Mouse (Mus musculus): ENCODE measurements around the gene Cdh18. TPM values are rescaled to one million over a fixed set of nuclear protein-coding genes. Genes with fewer than 3 reads are reported as not detected.

The Cdh18 gene
- total RNA-seq, 2 experiments from 2014 or later: 6.5 to 8.7 TPM

- DNase-seq (ENCODE audit: low spot score in 2 of 2): no peak
Measured at GRCm38 (mm10) chr15:23430021-23430420, 881.2 kb downstream of the Cdh18 start.

GRCm38 (mm10) chr15:23448542-23448941 lies 899.7 kb downstream of the Cdh18 start:
- no peak for DNase-seq (ENCODE audit: low spot score in 2 of 2)

DNA sequence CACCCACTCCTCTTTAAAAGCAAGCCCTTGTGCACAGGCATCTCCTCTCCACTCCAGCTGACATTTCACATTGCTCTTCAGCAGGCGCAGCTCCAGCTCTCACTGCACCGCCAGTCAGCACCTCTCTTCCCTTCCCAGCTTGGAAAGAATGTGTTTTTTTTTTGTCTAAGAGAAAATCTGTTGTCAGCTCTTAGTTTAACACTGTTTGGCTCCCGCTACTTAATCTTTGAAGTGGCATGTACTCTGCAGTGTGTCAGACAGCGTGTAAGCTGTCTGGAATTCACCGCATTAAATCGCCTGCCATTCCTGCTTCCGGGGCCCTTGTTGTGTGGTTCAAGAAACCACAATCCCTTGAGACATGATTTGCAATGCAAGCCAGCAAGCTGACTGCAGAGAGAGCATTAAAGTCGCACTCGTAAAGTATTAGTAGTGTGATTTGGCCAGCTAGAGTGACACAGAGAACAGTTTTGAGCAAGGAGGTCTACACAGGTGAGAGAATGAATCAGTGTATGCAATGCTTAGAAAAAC lies 903.3 kb downstream of the Cdh18 start:
- DNase-seq (ENCODE audit: low spot score in 2 of 2): no peak

- no peak for DNase-seq (ENCODE audit: low spot score in 2 of 2)
Measured at GRCm38 (mm10) chr15:23453331-23453730, 904.5 kb downstream of the Cdh18 start.

GRCm38 (mm10) chr15:23455344-23455743 lies 906.5 kb downstream of the Cdh18 start:
- no peak for DNase-seq (ENCODE audit: low spot score in 2 of 2)

GRCm38 (mm10) chr15:23457401-23457800 lies 908.6 kb downstream of the Cdh18 start:
- DNase-seq (ENCODE audit: low spot score in 2 of 2): no peak

DNA sequence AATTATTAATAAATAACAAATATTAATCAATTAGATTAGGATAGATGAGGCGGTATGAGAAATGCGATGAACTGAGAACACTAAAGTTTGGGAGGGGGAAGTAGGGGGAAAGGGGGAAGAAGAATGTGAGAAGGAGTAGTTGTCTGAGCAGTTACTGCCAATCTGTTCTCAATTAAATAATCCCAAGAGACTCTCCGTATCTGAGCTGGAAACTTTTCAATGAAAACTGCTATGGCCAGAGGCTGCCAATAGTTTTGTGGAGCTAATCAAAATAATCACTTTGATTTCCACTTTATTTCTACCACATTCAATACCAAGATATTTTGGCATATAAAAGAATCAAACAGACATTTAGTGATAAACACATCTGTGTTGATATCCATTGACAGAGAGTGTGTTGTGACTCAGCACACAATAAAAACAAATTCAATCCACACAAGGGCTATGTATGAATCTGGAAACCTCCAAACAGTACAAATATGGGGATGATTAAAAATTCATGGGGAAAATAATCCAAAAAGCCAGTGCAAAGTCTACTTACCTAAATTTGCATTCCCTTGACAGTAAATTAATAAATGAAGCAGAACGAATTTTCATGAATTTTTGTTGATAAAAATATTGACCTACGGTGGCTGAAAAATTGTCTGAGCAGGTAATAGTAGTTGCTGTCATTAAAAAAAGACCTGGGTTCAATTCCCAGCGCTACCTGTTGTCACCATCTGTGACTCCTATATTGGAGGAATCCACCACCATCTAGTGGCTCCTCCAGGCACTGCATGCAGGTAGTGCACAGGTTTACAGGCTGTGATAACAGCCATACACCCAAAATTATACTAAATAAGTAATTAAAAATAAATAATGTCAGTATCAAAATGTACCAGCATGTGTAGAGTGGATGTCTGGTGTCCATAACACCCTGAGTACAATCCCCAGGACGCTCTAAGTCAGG lies 922.0 kb downstream of the Cdh18 start:
- DNase-seq (ENCODE audit: low spot score in 2 of 2): peak in 1 of 2 experiments; percentile 44

GRCm38 (mm10) chr15:23486306-23486705 lies 937.5 kb downstream of the Cdh18 start:
- peak in 1 of 2 experiments; percentile 24 for DNase-seq (ENCODE audit: low spot score in 2 of 2)

GRCm38 (mm10) chr15:23506480-23506879 lies 957.7 kb downstream of the Cdh18 start:
- DNase-seq (ENCODE audit: low spot score in 2 of 2): no peak

DNA sequence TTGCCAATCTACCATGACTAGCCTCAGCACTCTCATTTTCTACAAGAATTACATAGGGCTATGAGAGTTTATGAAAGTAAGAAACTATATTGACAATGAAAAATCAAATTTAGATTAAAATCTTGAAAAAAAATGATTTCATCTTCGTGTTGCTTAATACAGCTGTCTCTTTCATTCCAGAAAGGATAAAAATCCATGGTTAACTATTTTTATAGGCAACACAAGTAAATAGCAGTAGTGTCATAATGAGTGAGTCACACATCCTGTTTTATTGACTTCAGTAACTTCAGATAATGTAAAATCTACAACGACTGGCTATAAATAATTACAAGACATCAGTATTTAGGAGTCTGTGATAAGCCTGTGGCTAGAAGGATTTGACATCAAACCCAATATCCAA lies 960.9 kb downstream of the Cdh18 start:
- no peak for DNase-seq (ENCODE audit: low spot score in 2 of 2)

DNA sequence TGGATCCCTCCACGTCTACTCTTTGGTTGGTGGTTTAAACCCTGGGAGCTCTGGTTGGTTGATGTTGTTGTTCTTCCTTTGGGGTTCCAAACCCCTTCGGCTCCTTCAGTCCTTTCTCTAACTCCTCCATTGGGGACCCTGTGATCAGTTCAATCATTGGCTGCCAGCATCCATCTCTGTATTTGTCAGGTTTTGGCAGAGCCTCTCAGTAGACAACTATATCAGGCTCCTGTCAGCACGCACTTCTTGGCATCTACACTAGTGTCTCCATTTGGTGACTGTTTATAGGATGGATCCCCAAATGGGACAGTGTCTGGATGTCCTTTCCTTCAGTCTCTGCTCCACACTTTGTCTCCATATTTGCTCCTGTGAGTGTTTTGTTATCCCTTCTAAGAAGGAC lies 967.0 kb downstream of the Cdh18 start:
- DNase-seq (ENCODE audit: low spot score in 2 of 2): no peak

- no peak for DNase-seq (ENCODE audit: low spot score in 2 of 2)
Measured at GRCm38 (mm10) chr15:23518079-23518478, 969.3 kb downstream of the Cdh18 start.

All from layer of hippocampus, postnatal 14 days (tissue).